Mouse (Mus musculus) lung, embryonic 15.5 days (tissue): ENCODE data around the gene Ercc8. TPM values are rescaled to one million over a fixed set of nuclear protein-coding genes. Genes with fewer than 3 reads are reported as not detected.

Experiments
- ATAC-seq: fragments of 200-750 bp; cut with Nextera tagmentation; 2 replicates; pipeline ENCODE4 v1.8.0; 2017; ENCODE audit warnings: moderate number of reproducible peaks, borderline replicate concordance; ENCODE audit not compliant: low FRiP score, low TSS enrichment; ENCODE audit errors: extremely low read depth
- H3K27ac ChIP-seq: fragments of 300-500 bp; sonication (generic); 2 replicates; pipeline ENCODE4 v1.5.1; 2015; ENCODE audit warnings: moderate library complexity, mild to moderate bottlenecking, inconsistent platforms
- H3K27me3 ChIP-seq: fragments of 300-500 bp; sonication (generic); 2 replicates; pipeline ENCODE4 v1.6.1; 2015; ENCODE audit warnings: inconsistent platforms
- H3K36me3 ChIP-seq: fragments of 300-500 bp; sonication (generic); 2 replicates; pipeline ENCODE4 v1.6.1; 2015; ENCODE audit warnings: inconsistent platforms
- H3K4me1 ChIP-seq: fragments of 300-500 bp; sonication (generic); 2 replicates; pipeline ENCODE4 v1.6.1; 2015; ENCODE audit warnings: inconsistent platforms
- H3K4me2 ChIP-seq: fragments of 300-500 bp; sonication (generic); 2 replicates; pipeline ENCODE4 v1.6.1; 2015; ENCODE audit warnings: inconsistent platforms, mild to moderate bottlenecking, moderate library complexity
- H3K4me3 ChIP-seq: fragments of 300-500 bp; sonication (generic); 2 replicates; pipeline ENCODE4 v1.5.1; 2015; ENCODE audit warnings: mild to moderate bottlenecking, inconsistent platforms
- H3K9ac ChIP-seq: fragments of 300-500 bp; sonication (generic); 2 replicates; pipeline ENCODE4 v1.6.1; 2015; ENCODE audit warnings: inconsistent platforms
- H3K9me3 ChIP-seq: fragments of 300-500 bp; sonication (generic); 2 replicates; pipeline ENCODE4 v1.6.1; 2016; ENCODE audit warnings: inconsistent platforms
- WGBS: fragments of 180-500 bp; shearing (Covaris S2); methylation state at CpG from one replicate; pipeline ENCODE4 v1.1.7; 2015; 5-methylcytosine and 5-hydroxymethylcytosine counted together
- polyA plus RNA-seq: library from polyadenylated mRNA; unstranded; fragments of >200 nt; fragmentation: Nextera tagmentation; extraction: Ambion mirVana; gene quantifications from 2 replicates; pipeline ENCODE4 v1.2.1, GENCODE M21; 2015

The Ercc8 gene
- polyA plus RNA-seq, 1 experiment from 2014 or later: 16.5 TPM

DNA sequence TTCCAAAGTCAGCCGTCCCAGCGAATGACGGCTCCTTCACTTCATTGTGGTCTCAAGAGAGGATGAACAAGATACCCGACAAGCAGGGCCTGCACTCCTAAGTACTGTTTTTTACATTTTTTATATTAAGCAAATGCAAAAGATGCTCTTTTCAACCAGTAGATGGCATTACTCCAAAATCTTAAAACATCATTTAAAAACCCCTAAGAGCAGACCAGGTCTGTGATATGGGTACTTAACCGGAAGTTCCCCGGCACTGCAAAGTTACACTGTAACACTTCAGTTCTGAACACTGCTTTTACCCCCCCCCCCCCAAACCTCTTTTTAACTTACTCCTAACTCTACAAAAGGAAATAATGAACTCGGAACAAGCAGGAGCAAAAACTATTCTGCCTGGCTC lies 29.5 kb upstream of the Ercc8 start:
- H3K4me3 ChIP-seq: no peak overlapping the region
- H3K9ac ChIP-seq: no peak overlapping the region
- no peak overlapping the region for H3K27ac ChIP-seq
- WGBS: 49% methylated on average over 7 of the region's 7 CpGs
- no peak for ATAC-seq
- H3K9me3 ChIP-seq: no peaks in the 10 kb centered on the region
- H3K36me3 ChIP-seq: no peaks in the 10 kb centered on the region
- no peaks in the 10 kb centered on the region for H3K27me3 ChIP-seq
- H3K4me2 ChIP-seq: no peak overlapping the region
- H3K4me1 ChIP-seq: no peaks in the 10 kb centered on the region

DNA sequence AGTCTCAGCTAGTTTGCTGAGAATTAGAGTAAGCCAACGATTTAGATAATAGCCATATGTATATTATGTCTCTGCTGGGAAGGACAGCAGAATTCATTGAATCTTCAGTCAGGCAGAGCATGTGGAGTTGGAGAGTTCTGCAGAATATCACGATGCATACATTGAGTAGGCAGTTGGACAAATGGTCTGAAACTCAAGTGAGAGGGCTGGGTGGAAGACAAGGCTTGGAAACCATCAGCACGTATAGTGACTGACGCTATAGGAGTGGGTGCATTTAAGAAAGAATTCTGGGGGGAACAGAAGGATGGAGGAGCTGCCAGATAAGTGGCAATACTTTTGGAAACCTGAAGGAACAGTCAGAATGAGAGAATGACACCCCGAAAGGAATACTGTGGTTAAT lies 27.8 kb upstream of the Ercc8 start:
- whole genome bisulfite sequencing: 91% methylated on average over 5 of the region's 5 CpGs
- no peak overlapping the region for H3K4me2 ChIP-seq
- H3K9ac ChIP-seq: no peak overlapping the region
- no peak overlapping the region for H3K27ac ChIP-seq
- ATAC-seq: no peak
- no peaks in the 10 kb centered on the region for H3K36me3 ChIP-seq
- H3K4me3 ChIP-seq: no peak overlapping the region
- H3K27me3 ChIP-seq: no peaks in the 10 kb centered on the region
- no peaks in the 10 kb centered on the region for H3K9me3 ChIP-seq
- no peaks in the 10 kb centered on the region for H3K4me1 ChIP-seq

DNA sequence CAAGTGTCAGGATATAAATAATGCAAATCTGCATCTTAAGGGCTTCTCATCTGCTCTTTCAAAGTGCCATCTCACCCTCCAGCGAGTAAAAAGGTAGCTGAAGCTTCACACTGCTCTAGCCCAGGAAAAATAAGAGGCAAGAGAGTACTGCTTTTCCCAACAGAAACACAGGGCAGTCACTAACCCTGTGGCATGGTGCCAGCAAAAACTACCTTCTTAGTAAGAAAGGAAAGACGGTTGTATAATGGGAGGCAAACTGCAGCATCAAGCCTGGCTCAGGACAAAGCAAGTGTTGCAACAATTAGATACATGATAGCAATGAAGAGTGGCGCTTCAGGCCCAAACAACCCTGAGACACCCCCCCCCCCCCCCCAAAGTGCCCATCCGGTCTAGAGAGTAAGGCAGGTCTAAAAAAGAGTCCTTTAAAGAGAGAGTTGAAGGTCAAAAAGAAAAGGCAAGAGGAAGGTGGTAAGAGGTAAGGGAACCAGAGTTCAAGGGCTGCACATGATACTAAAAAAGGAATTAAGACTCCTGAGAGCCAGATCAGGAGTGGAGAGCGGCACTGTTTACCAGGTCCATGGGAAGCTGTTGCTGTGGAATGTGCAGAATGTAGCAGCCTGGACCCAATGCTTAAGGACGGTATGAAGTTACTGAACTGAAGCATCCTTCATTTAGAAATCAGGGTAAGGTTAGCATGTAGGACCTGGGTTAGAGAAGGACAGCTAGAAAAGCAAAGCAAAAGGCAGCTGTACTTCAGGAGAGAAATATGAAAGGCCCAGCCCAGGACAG lies 26.3 kb upstream of the Ercc8 start:
- H3K36me3 ChIP-seq: no peaks in the 10 kb centered on the region
- H3K9ac ChIP-seq: no peak overlapping the region
- no peak for ATAC-seq
- no peaks in the 10 kb centered on the region for H3K9me3 ChIP-seq
- no peaks in the 10 kb centered on the region for H3K27me3 ChIP-seq
- no peaks in the 10 kb centered on the region for H3K4me1 ChIP-seq
- no peak overlapping the region for H3K27ac ChIP-seq
- WGBS: 43% methylated on average over 6 of the region's 6 CpGs
- H3K4me2 ChIP-seq: no peak overlapping the region
- no peak overlapping the region for H3K4me3 ChIP-seq

DNA sequence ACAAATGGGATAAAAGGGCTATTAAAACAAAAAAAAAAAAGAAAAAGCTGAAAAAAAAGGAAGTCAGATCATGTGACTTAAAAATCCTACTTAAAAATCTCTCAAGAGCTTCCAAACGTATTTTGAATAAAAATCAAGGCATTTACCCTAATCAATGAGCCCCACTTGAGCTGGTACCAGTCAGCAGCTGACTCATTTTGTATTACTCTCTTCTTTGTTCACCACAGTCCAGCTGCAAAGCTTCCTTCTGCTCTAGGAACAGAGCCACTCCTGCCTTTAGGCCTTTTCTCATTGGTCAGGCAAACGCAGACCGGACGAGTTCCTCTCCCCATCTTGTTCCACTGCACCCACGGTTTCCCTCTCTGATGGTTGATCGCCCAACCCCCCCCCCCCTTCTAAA lies 22.9 kb upstream of the Ercc8 start:
- 75% methylated on average over 6 of the region's 6 CpGs for WGBS
- no peak overlapping the region for H3K4me3 ChIP-seq
- no peak overlapping the region for H3K27ac ChIP-seq
- no peaks in the 10 kb centered on the region for H3K4me1 ChIP-seq
- no peak for ATAC-seq
- no peak overlapping the region for H3K9ac ChIP-seq
- H3K36me3 ChIP-seq: no peaks in the 10 kb centered on the region
- H3K9me3 ChIP-seq: no peaks in the 10 kb centered on the region
- H3K27me3 ChIP-seq: no peaks in the 10 kb centered on the region
- H3K4me2 ChIP-seq: no peak overlapping the region

DNA sequence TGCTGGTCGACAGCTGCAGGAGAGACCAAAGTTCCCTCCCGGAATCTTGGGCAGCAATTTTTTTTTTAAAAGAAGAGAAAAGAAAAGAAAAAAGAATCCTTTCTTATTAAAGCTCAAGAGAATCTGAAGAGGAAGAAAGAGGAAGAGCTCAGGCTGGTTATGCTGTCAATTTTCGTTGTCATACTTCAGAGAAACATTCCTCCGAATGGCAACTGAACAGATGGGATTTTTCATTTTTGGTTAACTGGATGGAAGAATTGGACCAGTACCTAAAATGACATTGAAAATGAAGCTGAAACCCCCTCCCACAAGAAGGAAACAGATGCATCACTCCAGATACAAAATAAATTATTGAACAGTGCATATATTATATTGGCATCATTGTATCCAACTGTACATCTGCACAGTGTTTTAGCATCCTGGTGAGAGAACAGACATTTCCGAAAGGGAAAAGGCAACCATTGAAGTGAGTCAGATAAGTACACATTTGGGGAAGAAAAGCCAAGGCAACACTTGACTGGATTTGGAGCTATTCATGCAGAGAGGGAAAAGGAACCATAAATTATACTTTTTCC lies 20.0 kb upstream of the Ercc8 start:
- Histone ChIP-seq H3K27ac (no peak overlapping the region), H3K4me2 (no peak overlapping the region), H3K9me3 (no peaks in the 10 kb centered on the region), H3K36me3 (no peaks in the 10 kb centered on the region), H3K4me3 (no peak overlapping the region), H3K9ac (no peak overlapping the region), H3K27me3 (no peaks in the 10 kb centered on the region), H3K4me1 (no peaks in the 10 kb centered on the region)
- WGBS: 70% methylated on average over 5 of the region's 5 CpGs
- ATAC-seq: no peak

DNA sequence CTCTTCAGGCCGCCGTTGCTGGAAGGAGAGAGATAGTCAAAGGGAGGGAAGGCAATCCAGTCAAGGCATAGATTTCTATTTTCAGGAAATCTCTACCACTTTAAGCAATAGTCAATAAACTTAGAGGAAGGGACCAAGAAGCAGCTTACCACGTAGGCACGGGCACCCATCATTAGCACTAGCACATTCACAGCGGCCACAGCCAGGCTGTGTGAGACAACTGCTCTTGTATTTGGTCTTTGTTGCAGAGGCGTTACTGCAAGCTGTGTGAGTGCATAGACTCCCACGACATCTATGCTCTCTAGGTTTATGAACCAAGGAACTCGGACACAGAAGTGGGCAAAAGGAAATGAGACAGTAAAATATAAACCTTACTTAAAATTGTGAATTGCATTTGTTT lies 14.4 kb upstream of the Ercc8 start:
- H3K4me3 ChIP-seq: no peak overlapping the region
- H3K9me3 ChIP-seq: no peaks in the 10 kb centered on the region
- H3K27me3 ChIP-seq: no peaks in the 10 kb centered on the region
- no peak for ATAC-seq
- 86% methylated on average over 8 of the region's 8 CpGs for WGBS
- H3K4me1 ChIP-seq: no peaks in the 10 kb centered on the region
- no peaks in the 10 kb centered on the region for H3K36me3 ChIP-seq
- H3K27ac ChIP-seq: no peak overlapping the region
- H3K4me2 ChIP-seq: no peak overlapping the region
- no peak overlapping the region for H3K9ac ChIP-seq

DNA sequence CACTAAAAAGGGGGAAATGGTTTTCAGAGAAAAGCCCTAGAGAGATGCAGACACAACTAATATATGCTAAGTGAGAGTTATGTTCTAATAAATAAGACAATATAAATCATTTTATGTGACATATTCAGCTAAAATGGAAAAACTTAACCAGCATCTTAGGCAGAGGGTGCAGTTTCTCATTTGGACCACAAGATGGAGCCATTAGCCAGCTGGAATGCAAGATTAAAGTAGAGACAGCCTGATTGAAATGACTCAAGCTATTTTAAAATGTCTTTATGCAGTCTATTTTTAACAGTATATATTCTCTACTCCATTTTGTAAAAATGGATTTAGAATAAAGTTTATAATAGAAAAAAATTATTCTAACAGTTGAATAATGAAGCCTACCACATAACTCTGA lies 6.7 kb upstream of the Ercc8 start:
- Histone ChIP-seq H3K4me2 (no peak overlapping the region), H3K4me1 (0 out of 2 replicates have a peak, but pooled peaks cover 4% of the 10 kb centered on the region), H3K36me3 (no peaks in the 10 kb centered on the region), H3K4me3 (no peak overlapping the region), H3K27me3 (no peaks in the 10 kb centered on the region), H3K9ac (no peak overlapping the region), H3K9me3 (no peaks in the 10 kb centered on the region), H3K27ac (no peak overlapping the region)
- ATAC-seq: no peak

DNA sequence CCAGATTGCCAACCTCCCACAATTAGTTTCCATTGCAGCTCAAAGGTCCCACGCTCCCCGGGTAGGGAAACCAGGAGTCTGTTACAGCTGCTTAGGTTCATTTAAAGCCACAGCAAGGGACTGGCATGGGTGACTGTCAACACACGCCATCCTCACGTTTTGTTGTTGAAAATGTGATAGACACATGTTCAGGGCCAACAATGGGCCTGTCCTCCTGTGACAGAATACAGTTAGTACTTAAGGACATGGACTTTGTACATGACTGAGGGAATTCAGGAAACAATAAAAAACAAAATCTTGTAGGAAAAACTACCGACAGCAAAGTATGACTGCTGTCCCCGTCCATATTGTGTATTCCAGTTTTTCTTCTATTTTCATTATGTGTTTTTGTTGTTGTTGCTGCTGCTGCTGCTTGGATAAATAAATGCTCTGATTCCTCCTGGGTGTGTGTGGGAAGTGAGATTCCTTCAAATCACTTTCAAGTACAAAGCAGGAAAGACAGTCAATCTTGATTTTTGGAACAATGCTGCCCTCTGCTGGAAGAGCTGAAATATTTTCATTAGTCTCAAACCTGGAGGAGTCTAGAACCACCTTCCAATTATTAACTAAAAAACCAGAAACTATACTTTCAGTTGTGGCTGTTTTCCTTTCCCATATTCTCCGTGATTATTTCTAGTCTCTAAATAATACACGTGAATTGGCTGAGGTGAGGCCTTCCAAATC lies 5.7 kb upstream of the Ercc8 start:
- ATAC-seq: peak; percentile 42; the same call in 1 of the 2 replicates
- Histone ChIP-seq H3K9me3 (no peaks in the 10 kb centered on the region), H3K4me2 (no peak overlapping the region), H3K9ac (no peak overlapping the region), H3K27ac (no peak overlapping the region), H3K4me1 (peaks cover 6% of the 10 kb centered on the region; the same call in 1 of the 2 replicates), H3K27me3 (no peaks in the 10 kb centered on the region), H3K36me3 (no peaks in the 10 kb centered on the region), H3K4me3 (no peak overlapping the region)
- 61% methylated on average over 8 of the region's 8 CpGs for WGBS

DNA sequence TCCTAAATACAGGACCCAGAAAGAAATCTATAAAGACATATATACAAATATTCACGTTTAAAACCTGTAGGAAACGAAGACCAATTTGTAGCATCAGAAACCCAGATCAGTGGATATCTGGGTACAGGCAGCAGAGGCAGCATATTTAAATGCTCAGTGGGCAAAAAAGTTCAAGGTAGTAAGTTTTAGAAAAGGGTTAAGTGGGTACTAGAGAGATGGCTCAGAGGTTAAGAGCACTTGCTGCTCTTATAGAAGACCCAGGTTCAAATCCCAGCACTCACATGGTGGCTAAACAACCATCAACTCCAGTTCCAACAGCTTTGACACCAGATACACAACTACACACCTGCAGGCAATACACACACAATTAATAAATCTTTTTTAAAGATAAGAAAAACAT lies 1.4 kb upstream of the Ercc8 start:
- no peak for ATAC-seq
- Histone ChIP-seq H3K27me3 (no peaks in the 10 kb centered on the region), H3K4me3 (peak overlapping the region; percentile 67; the same call in 1 of the 2 replicates), H3K4me1 (peaks cover 15% of the 10 kb centered on the region), H3K9me3 (no peaks in the 10 kb centered on the region), H3K4me2 (no peak overlapping the region), H3K36me3 (no peaks in the 10 kb centered on the region), H3K9ac (no peak overlapping the region), H3K27ac (no peak overlapping the region)
- WGBS: 69% methylated on average over 2 of the region's 2 CpGs

DNA sequence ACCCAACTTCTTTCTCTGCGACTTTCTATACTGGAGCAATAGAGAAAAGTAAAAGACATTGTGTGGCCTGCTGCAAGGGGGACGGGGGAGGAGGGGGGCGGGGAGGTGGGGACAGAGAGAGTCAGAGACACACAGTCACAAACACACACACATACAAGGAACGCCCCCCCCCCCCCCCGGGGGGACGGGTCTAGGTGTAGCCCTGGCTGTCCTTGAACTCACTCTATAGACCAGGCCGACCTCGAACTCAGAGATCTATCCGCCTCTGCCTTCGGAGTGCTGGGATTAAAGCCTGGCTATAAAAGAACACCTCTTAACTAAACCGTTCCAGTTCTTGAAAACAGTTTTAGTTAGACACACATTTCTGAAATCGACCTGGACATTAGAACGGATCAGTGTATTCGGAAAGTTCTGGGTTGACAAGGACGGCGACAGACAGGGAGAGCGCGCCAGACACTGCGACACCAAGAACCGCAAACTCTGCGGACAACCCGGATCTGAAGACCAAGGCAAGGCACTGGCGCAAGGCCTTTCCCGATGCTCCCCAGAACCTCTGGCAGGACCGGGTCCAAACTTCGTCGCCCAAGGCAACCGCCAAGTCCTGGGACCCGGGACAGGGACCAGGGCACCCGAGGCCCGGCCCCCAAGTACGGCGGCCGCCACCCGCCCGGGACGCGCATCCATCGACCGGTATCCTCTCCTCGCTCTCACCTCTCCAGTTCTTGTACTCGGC lies 633 bp upstream of the Ercc8 start:
- peaks cover 1% of the 10 kb centered on the region; the same call in 1 of the 2 replicates for H3K36me3 ChIP-seq
- peak overlapping the region; percentile 66 for H3K9ac ChIP-seq
- H3K4me2 ChIP-seq: peak overlapping the region; percentile 67
- peak overlapping the region; percentile 67 for H3K4me3 ChIP-seq
- H3K9me3 ChIP-seq: no peaks in the 10 kb centered on the region
- ATAC-seq: peak; percentile 69
- WGBS: 2% methylated on average over 41 of the region's 42 CpGs
- H3K27ac ChIP-seq: no peak overlapping the region
- no peaks in the 10 kb centered on the region for H3K27me3 ChIP-seq
- peaks cover 15% of the 10 kb centered on the region for H3K4me1 ChIP-seq

DNA sequence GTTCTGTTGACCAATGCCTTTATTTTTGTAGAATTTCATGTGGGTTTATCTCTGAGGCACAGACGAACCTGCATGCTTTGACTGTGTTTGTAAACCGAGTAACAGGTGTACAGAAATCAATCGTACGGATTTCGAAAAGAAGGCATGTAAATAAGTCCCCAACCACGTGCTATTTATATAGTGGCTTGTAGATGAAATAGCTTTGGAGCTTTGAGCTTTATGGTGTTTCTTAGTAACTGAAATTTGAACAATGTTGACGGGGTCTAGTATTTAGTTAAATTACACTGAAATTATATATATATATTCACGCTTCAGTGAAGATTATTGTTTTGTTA lies 677 bp downstream of the Ercc8 start:
- ATAC-seq: no peak
- Histone ChIP-seq H3K9me3 (no peaks in the 10 kb centered on the region), H3K4me1 (peaks cover 15% of the 10 kb centered on the region), H3K27me3 (no peaks in the 10 kb centered on the region), H3K4me2 (peak overlapping the region; percentile 93), H3K36me3 (peaks cover 5% of the 10 kb centered on the region; the same call in 1 of the 2 replicates), H3K9ac (peak overlapping the region; percentile 55), H3K27ac (no peak overlapping the region), H3K4me3 (peak overlapping the region; percentile 67)
- WGBS: 5% methylated on average over 8 of the region's 8 CpGs
